Mouse (Mus musculus) forebrain, embryonic 11.5 days (tissue): ENCODE data around the gene Ubl3. TPM values are rescaled to one million over a fixed set of nuclear protein-coding genes. Genes with fewer than 3 reads are reported as not detected.

ENCODE experiments used
- polyA plus RNA-seq: library from polyadenylated mRNA; unstranded; fragments of >200 nt; fragmentation: Nextera tagmentation; extraction: Ambion mirVana; gene quantifications from 2 replicates; pipeline ENCODE4 v1.2.1, GENCODE M21; 2014

Ubl3 gene
- polyA plus RNA-seq, 1 experiment from 2014 or later = 84.2 TPM

Other genes starting within 250 kb of the Ubl3 start
- 28.1 and 32.9 TPM in 2 replicates for gene Slc7a1, start 152.9 kb downstream of the Ubl3 start, polyA plus RNA-seq